Mouse (Mus musculus): ENCODE measurements around the gene Ghrl. TPM values are rescaled to one million over a fixed set of nuclear protein-coding genes. Genes with fewer than 3 reads are reported as not detected.

Ghrl gene
- polyA plus RNA-seq, 1 experiment from 2014 or later: 0.32 TPM

DNA sequence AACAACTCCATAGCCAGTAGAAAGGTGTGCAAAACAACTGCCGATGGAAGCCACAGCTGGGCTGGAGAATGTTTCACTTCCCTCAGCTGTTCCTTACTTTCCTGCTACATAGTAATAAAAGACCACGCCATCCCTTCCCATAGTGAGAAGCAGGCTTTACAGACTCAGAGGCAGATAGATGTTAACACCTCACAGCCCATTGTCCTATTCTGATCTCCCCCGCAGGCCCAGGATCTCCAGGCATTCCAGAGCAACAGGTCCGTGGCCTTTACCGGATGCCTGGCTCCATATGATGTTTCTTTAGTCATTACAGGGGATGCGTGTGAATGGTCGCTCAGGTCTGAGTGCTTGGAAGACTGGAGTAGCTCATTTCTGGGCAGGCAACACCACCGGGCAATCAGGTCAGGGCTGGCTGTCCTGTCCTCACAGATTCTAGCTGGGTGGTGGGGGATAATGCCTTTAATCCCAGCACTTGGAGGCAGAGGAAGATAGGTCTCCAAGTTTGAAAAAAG lies 52.0 kb downstream of the Ghrl start:
- no peak overlapping the region for H3K27ac ChIP-seq (ENCODE audit: low read depth, low read length)
- DNase-seq (ENCODE audit: low spot score): no peak

More for the DNA sequence above, 52.0 kb downstream of the Ghrl start:
- Histone ChIP-seq H3K27me3 (ENCODE audit: control insufficient read depth, insufficient read depth, low read length) (no peaks in the 10 kb centered on the region), H3K36me3 (ENCODE audit: control insufficient read depth, insufficient read depth, low read length) (no peaks in the 10 kb centered on the region), H3K9ac (ENCODE audit: low read length) (no peak overlapping the region), H3K9me3 (ENCODE audit: control insufficient read depth, low read length) (no peaks in the 10 kb centered on the region), H3K4me3 (ENCODE audit: low read depth, low read length) (no peak overlapping the region), H3K4me2 (ENCODE audit: low read depth, low read length, severe bottlenecking) (no peak overlapping the region), H3K4me1 (replicated peaks; ENCODE audit: control insufficient read depth, insufficient read depth, low read length) (peaks cover 5% of the 10 kb centered on the region; the same call in 1 of the 2 replicates)
- 60% methylated on average over 8 of the region's 8 CpGs for WGBS
- no peak for ATAC-seq (replicated peaks; ENCODE audit: low FRiP score)

Small RNA genes within 50 kb of the gene (microRNA-seq; reads per million reads assigned to microRNA genes)
- 3.4 reads per million for gene Mir7042 (ENCODE audit: insufficient number of aligned reads)

Other genes starting within 250 kb of the Ghrl start
- 3.4 and 4.2 TPM in 2 replicates for gene Il17rc, start 248.5 kb downstream of the Ghrl start, polyA plus RNA-seq (2014; fragmentation: Nextera tagmentation; extraction: Ambion mirVana)
- gene Creld1, start 236.6 kb downstream of the Ghrl start, polyA plus RNA-seq (2014; fragmentation: Nextera tagmentation; extraction: Ambion mirVana): 36.3 and 41.6 TPM in 2 replicates
- gene Prrt3, start 217.9 kb downstream of the Ghrl start, polyA plus RNA-seq (2014; fragmentation: Nextera tagmentation; extraction: Ambion mirVana): 1.4 and 2.1 TPM in 2 replicates
- 74.3 and 77.7 TPM in 2 replicates for gene Emc3, start 188.2 kb downstream of the Ghrl start, polyA plus RNA-seq (2014; fragmentation: Nextera tagmentation; extraction: Ambion mirVana)
- gene Fancd2, start 188.2 kb downstream of the Ghrl start, polyA plus RNA-seq (2014; fragmentation: Nextera tagmentation; extraction: Ambion mirVana): 25.0 and 25.1 TPM in 2 replicates
- 0.24 TPM in 1 of 2 replicates, not detected in the other for gene Fancd2os, start 119.2 kb downstream of the Ghrl start, polyA plus RNA-seq (2014; fragmentation: Nextera tagmentation; extraction: Ambion mirVana)
- 198 and 200 TPM in 2 replicates for gene Brk1, start 115.1 kb downstream of the Ghrl start, polyA plus RNA-seq (2014; fragmentation: Nextera tagmentation; extraction: Ambion mirVana)
- 63.7 and 64.4 TPM in 2 replicates for gene Vhl, start 95.9 kb downstream of the Ghrl start, polyA plus RNA-seq (2014; fragmentation: Nextera tagmentation; extraction: Ambion mirVana)
- gene Irak2, start 81.4 kb downstream of the Ghrl start, polyA plus RNA-seq (2014; fragmentation: Nextera tagmentation; extraction: Ambion mirVana): 1.6 and 2.1 TPM in 2 replicates
- gene Tatdn2, start 22.8 kb downstream of the Ghrl start, polyA plus RNA-seq (2014; fragmentation: Nextera tagmentation; extraction: Ambion mirVana): 0.88 and 1.5 TPM in 2 replicates
- 248 and 282 TPM in 2 replicates for gene Sec13, start 20.9 kb upstream of the Ghrl start, polyA plus RNA-seq (2014; fragmentation: Nextera tagmentation; extraction: Ambion mirVana)